In genomic region chr7:65337581-65338270, GRCm38 (mm10) we compare ENCODE assay signal across 24 mouse cellular contexts.
DNase-seq lines count a peak whose midpoint lies in the region; ATAC-seq and TF ChIP-seq lines count a peak whose summit lies in the region.
"Had no signal": no experiment of that assay in that cellular context is flagged by ENCODE, and none has a peak within 500 bp of the region (broad histone marks: within the 10 kb centered on the region; RNA-seq: fewer than 3 reads in every experiment).

No protein-coding gene starts in this region.

- H3K36me3 ChIP-seq in liver, adult 2 months (ENCODE audit: control insufficient read depth, insufficient read depth, low read length): peaks cover 39% of the 10 kb centered on the region
- 0 out of 2 replicates have a peak, but pooled peaks cover 9% of the 10 kb centered on the region for H3K36me3 ChIP-seq in intestine, embryonic 16.5 days (ENCODE audit: control insufficient read depth, insufficient read depth, low read length)
- H3K36me3 ChIP-seq in liver, embryonic 14.5 days (replicated peaks; ENCODE audit: control insufficient read depth, insufficient read depth, low read depth): no peaks in the 10 kb centered on the region
- H3K36me3 ChIP-seq in liver, postnatal 0 days (replicated peaks; ENCODE audit: insufficient read depth, low read length): peaks cover 13% of the 10 kb centered on the region
- H3K36me3 ChIP-seq in forebrain, embryonic 11.5 days (ENCODE audit: control insufficient read depth, insufficient read depth, low read length): peaks cover 2% of the 10 kb centered on the region; the same call in 1 of the 2 replicates

- no peaks in the 10 kb centered on the region for H3K27me3 ChIP-seq in liver, adult 2 months (ENCODE audit: control insufficient read depth, insufficient read depth, low read length)
- no peaks in the 10 kb centered on the region for H3K27me3 ChIP-seq in intestine, embryonic 16.5 days (replicated peaks; ENCODE audit: control insufficient read depth, insufficient read depth, low read length)
- H3K27me3 ChIP-seq in liver, embryonic 14.5 days (ENCODE audit: control insufficient read depth, insufficient read depth, low read length): no peaks in the 10 kb centered on the region
- no peaks in the 10 kb centered on the region for H3K27me3 ChIP-seq in liver, postnatal 0 days (ENCODE audit: insufficient read depth, low read length)
- no peaks in the 10 kb centered on the region for H3K27me3 ChIP-seq in forebrain, embryonic 11.5 days (ENCODE audit: control insufficient read depth, insufficient read depth, low read length)
- H3K27me3 ChIP-seq: embryonic facial prominence, embryonic 12.5 days; embryonic facial prominence, embryonic 15.5 days; forebrain, embryonic 12.5 days; forebrain, embryonic 15.5 days; hindbrain, embryonic 12.5 days; hindbrain, embryonic 15.5 days; Patski had no signal

- H3K9me3 ChIP-seq in intestine, embryonic 16.5 days (ENCODE audit: control insufficient read depth, low read length): no peaks in the 10 kb centered on the region
- no peaks in the 10 kb centered on the region for H3K9me3 ChIP-seq in liver, embryonic 14.5 days (ENCODE audit: control insufficient read depth, low read length)
- no peaks in the 10 kb centered on the region for H3K9me3 ChIP-seq in liver, postnatal 0 days (ENCODE audit: low read length)
- H3K9me3 ChIP-seq in forebrain, embryonic 11.5 days (ENCODE audit: control insufficient read depth, low read length): no peaks in the 10 kb centered on the region
- H3K9me3 ChIP-seq: embryonic facial prominence, embryonic 12.5 days; embryonic facial prominence, embryonic 15.5 days; forebrain, embryonic 12.5 days; forebrain, embryonic 15.5 days; G1E; hindbrain, embryonic 12.5 days; hindbrain, embryonic 15.5 days had no signal

- TF ChIP-seq EP300 in liver, embryonic 14.5 days (IDR thresholded peaks at IDR 0.05; ENCODE audit: low read depth): no peak
- TF ChIP-seq EP300 in liver, postnatal 0 days (IDR thresholded peaks at IDR 0.05; ENCODE audit: low read depth): peak; percentile 29; the same call in 1 of the 2 replicates

- 27% methylated on average over 7 of the region's 7 CpGs for WGBS in liver, adult 2 months
- WGBS in intestine, embryonic 16.5 days: 70% methylated on average over 7 of the region's 7 CpGs
- WGBS in liver, embryonic 14.5 days (ENCODE audit: insufficient replicate concordance): 56% methylated on average over 7 of the region's 7 CpGs
- WGBS in liver, postnatal 0 days (ENCODE audit: insufficient replicate concordance): 54% methylated on average over 7 of the region's 7 CpGs
- WGBS in forebrain, embryonic 11.5 days: 93% methylated on average over 7 of the region's 7 CpGs

- H3K79me2 ChIP-seq in liver, adult 2 months (ENCODE audit: control insufficient read depth, insufficient read depth, low read length): no peaks in the 10 kb centered on the region; the same call in 1 of the 2 replicates

- H3K27ac ChIP-seq in liver, adult 2 months (replicated peaks; ENCODE audit: insufficient read depth, low read depth, low read length): peak overlapping the region; percentile 32; the same call in 1 of the 2 replicates
- no peak overlapping the region for H3K27ac ChIP-seq in intestine, embryonic 16.5 days (ENCODE audit: low read length)
- H3K27ac ChIP-seq in liver, embryonic 14.5 days: no peak overlapping the region
- H3K27ac ChIP-seq in liver, postnatal 0 days (ENCODE audit: low read depth): peak overlapping the region; percentile 73
- no peak overlapping the region for H3K27ac ChIP-seq in forebrain, embryonic 11.5 days (ENCODE audit: low read depth, low read length)
- H3K27ac ChIP-seq: embryonic facial prominence, embryonic 12.5 days; embryonic facial prominence, embryonic 15.5 days; forebrain, embryonic 12.5 days; forebrain, embryonic 15.5 days; hindbrain, embryonic 12.5 days; hindbrain, embryonic 15.5 days had no signal

- H3K9ac ChIP-seq in liver, adult 2 months (ENCODE audit: low read depth, low read length): no peak overlapping the region
- no peak overlapping the region for H3K9ac ChIP-seq in intestine, embryonic 16.5 days (ENCODE audit: low read depth, low read length)
- H3K9ac ChIP-seq in liver, embryonic 14.5 days (replicated peaks): no peak overlapping the region
- H3K9ac ChIP-seq in liver, postnatal 0 days (replicated peaks): no peak overlapping the region
- H3K9ac ChIP-seq in forebrain, embryonic 11.5 days (ENCODE audit: low read length): no peak overlapping the region
- H3K9ac ChIP-seq: embryonic facial prominence, embryonic 12.5 days; embryonic facial prominence, embryonic 15.5 days; forebrain, embryonic 12.5 days; forebrain, embryonic 15.5 days; hindbrain, embryonic 12.5 days; hindbrain, embryonic 15.5 days had no signal

- no peak for TF ChIP-seq CTCF in liver, adult 2 months (IDR thresholded peaks at IDR 0.05; ENCODE audit: low read depth, low read length)
- TF ChIP-seq CTCF in liver, embryonic 14.5 days (IDR thresholded peaks at IDR 0.05; ENCODE audit: low read depth): no peak
- TF ChIP-seq CTCF in liver, postnatal 0 days (IDR thresholded peaks at IDR 0.05; ENCODE audit: low read depth): no peak

- DNase-seq in liver, adult 2 months (ENCODE audit: extremely low read depth, low read depth, low spot score): peak; percentile 86
- no peak for DNase-seq in liver
- DNase-seq in liver, embryonic 14.5 days (ENCODE audit: low read depth in 3 of 3, low spot score in 3 of 3): peak in 1 of 3 experiments; percentile 6
- no peak for DNase-seq in liver, postnatal 0 days
- no peak for DNase-seq in heart, adult 11 months
- DNase-seq in forebrain, embryonic 11.5 days (ENCODE audit: low spot score): no peak
- DNase-seq: adrenal gland, adult 2 months; adrenal gland, postnatal 14 days; B cell, adult 2 months; cerebellum, adult 11 months; cerebellum, adult 2 months; cerebellum, adult 9-11 months; cerebellum, postnatal 25 days; gastrocnemius, postnatal 36 days had no signal

- ATAC-seq in intestine, embryonic 16.5 days: peak; percentile 70; the same call in 1 of the 2 replicates
- ATAC-seq in liver, embryonic 14.5 days (ENCODE audit: insufficient read depth): peak; percentile 61; the same call in 1 of the 2 replicates
- peak; percentile 94 for ATAC-seq in liver, postnatal 0 days
- ATAC-seq in forebrain, embryonic 11.5 days (replicated peaks; ENCODE audit: low FRiP score): no peak
- ATAC-seq: forebrain, embryonic 15.5 days; Patski had no signal

- TF ChIP-seq POLR2A in liver, adult 2 months (IDR thresholded peaks at IDR 0.05; ENCODE audit: extremely low read depth, insufficient read depth, low read length): no peak

- H3K4me1 ChIP-seq in liver, adult 2 months (ENCODE audit: control insufficient read depth, insufficient read depth, low read length): peaks cover 20% of the 10 kb centered on the region
- H3K4me1 ChIP-seq in intestine, embryonic 16.5 days (ENCODE audit: control insufficient read depth, insufficient read depth, low read length): no peaks in the 10 kb centered on the region
- H3K4me1 ChIP-seq in liver, embryonic 14.5 days (replicated peaks; ENCODE audit: control insufficient read depth in 2 of 2, insufficient read depth in 2 of 2, low read length in 1 of 2): peaks cover 0 to 3% of the 10 kb centered on the region in 2 experiments; a peak in 1 of 4 replicates
- peaks cover 4% of the 10 kb centered on the region for H3K4me1 ChIP-seq in liver, postnatal 0 days (ENCODE audit: insufficient read depth)
- H3K4me1 ChIP-seq in forebrain, embryonic 11.5 days (replicated peaks; ENCODE audit: control insufficient read depth, insufficient read depth, low read length): no peaks in the 10 kb centered on the region
- H3K4me1 ChIP-seq: embryonic facial prominence, embryonic 12.5 days; embryonic facial prominence, embryonic 15.5 days; forebrain, embryonic 12.5 days; forebrain, embryonic 15.5 days; hindbrain, embryonic 12.5 days; hindbrain, embryonic 15.5 days had no signal

- no peak overlapping the region for H3K4me3 ChIP-seq in liver, adult 2 months (ENCODE audit: insufficient read depth, low read depth, low read length)
- no peak overlapping the region for H3K4me3 ChIP-seq in intestine, embryonic 16.5 days (ENCODE audit: low read length)
- H3K4me3 ChIP-seq in liver, embryonic 14.5 days (ENCODE audit: insufficient read depth in 1 of 2, low read depth in 2 of 2, low read length in 2 of 2): no peak overlapping the region
- H3K4me3 ChIP-seq in liver, postnatal 0 days (ENCODE audit: low read depth, low read length): no peak overlapping the region
- no peak overlapping the region for H3K4me3 ChIP-seq in forebrain, embryonic 11.5 days (ENCODE audit: low read depth, low read length)
- H3K4me3 ChIP-seq: embryonic facial prominence, embryonic 12.5 days; embryonic facial prominence, embryonic 15.5 days; forebrain, embryonic 12.5 days; forebrain, embryonic 15.5 days; hindbrain, embryonic 12.5 days; hindbrain, embryonic 15.5 days had no signal

- no peak overlapping the region for H3K4me2 ChIP-seq in intestine, embryonic 16.5 days (ENCODE audit: low read depth, low read length)
- no peak overlapping the region for H3K4me2 ChIP-seq in liver, embryonic 14.5 days (ENCODE audit: low read depth)
- no peak overlapping the region for H3K4me2 ChIP-seq in liver, postnatal 0 days (ENCODE audit: low read depth, low read length)
- H3K4me2 ChIP-seq in forebrain, embryonic 11.5 days (ENCODE audit: low read depth, low read length, severe bottlenecking): no peak overlapping the region
- H3K4me2 ChIP-seq: embryonic facial prominence, embryonic 12.5 days; embryonic facial prominence, embryonic 15.5 days; forebrain, embryonic 12.5 days; forebrain, embryonic 15.5 days; heart, embryonic 11.5 days; hindbrain, embryonic 12.5 days; hindbrain, embryonic 15.5 days had no signal

Comparison
In these comparisons a context has a peak if more than half of its experiments do, and no peak if none do; other contexts are left out.
1. H3K27ac ChIP-seq: peak in liver, adult 2 months (single experiment) and liver, postnatal 0 days (single experiment); none in intestine, embryonic 16.5 days (single experiment), liver, embryonic 14.5 days (single experiment) and forebrain, embryonic 11.5 days (single experiment).